Mouse (Mus musculus) mouse embryonic stem cell (cell line): ENCODE measurements at regions not wholly inside any gene's neighbourhood (a gene's known extent, or its start where the extent isn't known, plus 50 kb on each side); places are given as distances from the start of the nearest gene placed in this dataset.

Source experiments
- in situ Hi-C, 2 experiments: fragments of 300-500 bp; cut with MboI; formaldehyde crosslinking; loops; 1 replicate in 1 of 2; 3 replicates in 1 of 2; pipeline ENCODE4 v1.14.3; 2019 to 2020; ENCODE audit warnings: low sequenced_read_pairs in 2 of 2, low pct_unique_long_range_greater_than_20kb in 1 of 2, mixed read lengths in 1 of 2; ENCODE audit not compliant: unreplicated experiment in 1 of 2

DNA sequence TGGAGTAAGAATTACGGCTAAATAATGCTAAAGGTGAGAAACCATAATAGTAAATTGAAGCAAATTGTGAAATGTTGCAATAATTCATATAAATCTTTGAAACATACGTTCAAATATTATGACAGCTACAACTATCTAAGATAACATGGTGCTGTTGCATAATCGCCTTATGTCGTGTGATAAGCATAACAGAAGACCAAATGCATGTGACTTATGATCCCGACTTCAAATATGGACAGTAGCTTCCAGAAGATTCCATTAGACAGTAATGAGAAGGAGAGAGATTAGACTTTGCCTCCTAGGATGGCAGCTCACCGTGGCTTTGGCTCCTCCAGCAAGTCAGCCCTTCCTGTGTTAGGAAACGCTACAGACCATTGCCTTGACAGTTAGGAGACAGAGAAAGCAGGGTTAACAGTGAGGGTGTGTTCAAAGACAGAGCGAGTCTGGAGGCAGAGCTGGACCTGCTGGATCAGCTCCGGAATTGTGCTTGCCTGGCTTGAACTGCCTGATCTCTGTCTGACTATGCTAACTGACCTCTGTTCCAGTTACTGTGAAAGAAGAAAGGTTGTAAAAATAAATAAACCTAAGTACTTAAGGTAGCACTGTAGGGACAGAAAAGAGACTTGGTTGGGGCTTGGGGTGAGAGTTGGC is 434.6 kb upstream of the Tle4 start:
- in situ Hi-C loops: loop anchor here (25.0 kb wide), 3 partner anchors 320 to 645 kb away; partner anchors contain the start of gene Tle4 (in 1 of the 2)

DNA sequence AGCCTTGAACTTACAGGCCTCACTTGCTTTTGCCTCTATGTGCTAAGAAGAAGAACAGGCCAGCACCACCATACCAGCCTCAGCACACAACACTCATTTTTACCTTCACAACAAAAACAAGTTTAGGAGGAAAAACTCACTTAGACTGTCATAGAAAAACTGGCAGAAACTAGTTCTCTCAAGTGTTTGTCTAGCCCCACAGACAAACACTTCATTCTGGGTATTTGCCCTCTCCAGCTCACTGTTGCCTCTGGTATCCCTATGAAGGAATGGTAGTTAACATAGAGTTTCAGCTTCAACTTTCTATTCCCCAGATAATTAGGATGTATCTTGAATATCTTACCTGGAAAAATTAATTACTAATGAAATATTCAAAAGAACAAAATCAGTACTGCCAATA is 433.6 kb upstream of the Tle4 start:
- in situ Hi-C loops: loop anchor here (25.0 kb wide), 3 partner anchors 319 to 644 kb away; partner anchors contain the start of gene Tle4 (in 1 of the 2)

DNA sequence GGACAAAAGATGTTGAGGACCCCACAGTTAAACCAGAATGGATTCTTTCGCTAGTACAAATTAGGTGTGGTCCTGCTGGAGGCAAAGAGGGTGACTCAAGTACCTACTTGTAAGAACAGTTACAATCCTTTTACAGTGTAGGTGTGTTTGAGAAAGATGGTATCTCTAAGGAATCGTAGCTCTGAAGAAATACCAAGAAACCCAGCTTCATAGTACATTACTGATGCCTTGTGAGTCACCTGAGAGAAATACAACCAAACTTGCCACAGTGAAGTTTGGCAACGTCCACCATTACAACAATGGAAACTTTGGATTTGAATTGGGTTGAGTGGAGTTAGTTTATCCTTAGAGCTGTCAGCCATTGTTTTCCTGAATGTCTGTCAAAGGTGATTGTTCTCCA is 405.7 kb upstream of the Tle4 start:
- in situ Hi-C loops: no loop called here

DNA sequence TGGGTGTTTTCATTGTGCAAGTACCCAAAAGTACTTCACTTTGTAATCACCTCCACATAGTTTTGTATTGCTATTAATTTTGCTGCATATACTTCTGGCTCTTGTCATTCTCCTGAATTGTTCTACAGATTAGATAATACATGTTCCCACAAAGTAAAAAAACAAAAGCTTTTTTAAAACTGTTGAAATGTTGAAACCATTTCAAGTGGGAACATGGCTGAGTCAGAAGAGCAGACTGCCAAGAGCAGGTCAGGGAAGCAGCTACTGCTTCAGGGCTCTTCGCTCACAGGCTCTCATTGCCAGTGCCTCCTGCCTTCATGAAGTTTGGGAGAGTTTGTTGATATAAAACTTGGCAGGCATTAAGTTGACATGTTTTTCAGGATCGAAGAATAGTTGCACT is 395.5 kb upstream of the Tle4 start:
- in situ Hi-C loops: no loop called here

DNA sequence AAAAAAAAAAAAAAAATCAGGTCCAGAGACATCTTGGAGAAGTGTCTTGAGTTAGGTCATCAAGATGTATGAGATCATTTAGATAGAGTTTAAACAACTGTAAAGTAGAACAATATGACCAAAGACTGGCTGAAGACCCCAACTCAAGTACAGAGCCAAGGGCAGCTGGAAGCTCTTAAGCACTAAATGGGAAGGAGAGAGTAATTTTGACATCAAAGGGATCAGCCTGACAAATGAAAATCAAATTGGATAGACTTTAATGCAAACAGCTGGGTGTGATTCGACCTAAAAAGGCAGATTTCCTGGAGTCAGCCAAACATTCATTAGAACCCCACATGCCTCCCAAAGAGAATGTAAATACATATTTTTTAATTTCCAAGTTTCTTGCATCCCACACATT is 372.3 kb upstream of the Tle4 start:
- in situ Hi-C loops: no loop called here

DNA sequence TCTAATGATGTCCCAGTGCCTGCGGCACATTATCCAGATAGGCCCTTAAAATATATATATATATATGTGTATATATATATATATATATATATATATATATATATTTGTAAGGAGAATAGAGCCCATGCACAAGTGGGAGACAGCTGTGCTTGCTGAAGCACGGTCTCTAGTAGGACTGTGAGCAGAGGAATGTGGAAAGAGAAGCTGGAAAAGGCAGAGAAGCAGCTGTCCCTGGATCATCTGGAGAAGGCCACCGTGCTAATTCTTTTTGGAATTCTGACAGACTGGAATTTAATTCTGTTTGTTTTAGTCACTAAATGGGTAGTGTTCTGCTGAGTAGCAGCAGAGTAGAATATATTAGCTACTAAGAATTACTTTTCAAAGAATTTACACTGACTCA is 370.4 kb upstream of the Tle4 start:
- in situ Hi-C loops: no loop called here

DNA sequence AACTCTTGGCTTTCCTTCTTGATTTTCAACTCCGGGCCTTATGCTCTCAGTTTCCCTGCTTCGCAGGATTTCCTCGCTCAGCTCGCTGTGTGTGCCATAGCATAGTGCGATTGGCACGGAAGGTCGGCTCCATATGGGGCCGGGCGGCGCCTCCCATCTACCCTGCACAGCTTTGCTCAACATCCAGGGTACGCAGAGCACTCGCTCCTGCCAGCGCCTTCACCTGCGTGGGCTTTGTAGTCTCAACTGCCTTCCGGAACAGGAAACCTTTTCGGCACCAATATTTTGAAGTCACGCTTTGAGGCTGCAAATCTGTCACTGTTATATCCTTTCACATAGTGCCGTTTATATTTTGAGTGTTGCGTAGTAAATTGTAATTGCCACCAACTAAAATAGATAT is 359.9 kb upstream of the Tle4 start:
- in situ Hi-C loops: no loop called here

DNA sequence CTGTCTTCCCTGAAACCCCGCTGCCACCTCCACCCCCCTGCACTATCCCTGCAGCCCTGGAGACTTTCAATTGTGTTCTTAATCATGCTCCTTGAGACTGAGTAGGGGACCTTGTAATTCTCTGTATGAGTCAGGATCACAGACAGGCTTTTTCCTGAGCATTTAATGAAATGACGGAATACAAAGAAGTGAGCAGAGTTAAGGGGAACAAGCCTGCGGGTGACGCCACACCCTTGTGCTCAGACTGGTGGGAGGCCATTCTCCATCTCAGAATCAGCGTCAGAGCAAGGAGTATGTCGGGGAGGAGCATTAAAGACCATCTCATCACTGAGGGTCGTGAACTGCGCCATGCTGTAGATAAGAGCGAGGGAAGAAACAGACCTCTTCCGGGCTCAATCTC is 359.3 kb upstream of the Tle4 start:
- in situ Hi-C loops: no loop called here

DNA sequence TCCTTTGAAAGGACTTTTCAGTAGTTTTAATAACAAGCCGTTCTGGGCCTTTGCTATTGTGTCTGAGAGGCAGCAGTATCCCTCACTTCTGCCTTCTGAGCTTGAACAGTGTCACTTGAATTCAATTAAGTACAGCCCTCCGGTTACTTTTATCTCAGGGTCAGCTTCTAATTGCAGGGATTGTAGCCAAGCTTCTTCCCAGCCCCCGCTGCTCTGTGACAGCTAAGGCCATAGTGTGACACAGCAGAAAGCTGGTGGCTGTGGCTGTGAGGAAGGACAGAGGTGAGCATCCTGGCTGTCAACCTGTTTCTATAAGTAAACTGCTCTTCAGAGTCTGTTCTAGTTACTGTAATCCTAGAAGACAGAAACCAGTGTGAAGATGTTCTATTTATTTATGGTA is 358.5 kb upstream of the Tle4 start:
- in situ Hi-C loops: no loop called here

DNA sequence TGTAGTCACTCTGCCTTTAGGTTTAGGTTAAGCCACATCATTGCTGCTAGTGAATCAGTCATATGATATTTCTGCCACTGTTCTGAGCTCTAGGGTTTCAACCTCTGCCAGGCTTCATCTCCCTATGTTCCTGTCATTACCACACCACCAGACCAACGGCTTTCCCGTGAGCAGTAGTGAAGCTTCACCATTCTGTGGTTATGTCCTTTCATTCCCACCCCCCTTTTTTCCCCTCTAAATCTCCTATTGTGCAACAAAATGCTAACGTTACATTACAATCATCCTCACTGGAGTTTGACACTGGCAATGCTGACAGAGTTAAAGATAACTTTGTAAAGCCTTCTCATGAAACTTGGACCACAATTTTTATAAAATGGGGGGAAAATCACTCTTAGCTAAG is 358.1 kb upstream of the Tle4 start:
- in situ Hi-C loops: no loop called here

DNA sequence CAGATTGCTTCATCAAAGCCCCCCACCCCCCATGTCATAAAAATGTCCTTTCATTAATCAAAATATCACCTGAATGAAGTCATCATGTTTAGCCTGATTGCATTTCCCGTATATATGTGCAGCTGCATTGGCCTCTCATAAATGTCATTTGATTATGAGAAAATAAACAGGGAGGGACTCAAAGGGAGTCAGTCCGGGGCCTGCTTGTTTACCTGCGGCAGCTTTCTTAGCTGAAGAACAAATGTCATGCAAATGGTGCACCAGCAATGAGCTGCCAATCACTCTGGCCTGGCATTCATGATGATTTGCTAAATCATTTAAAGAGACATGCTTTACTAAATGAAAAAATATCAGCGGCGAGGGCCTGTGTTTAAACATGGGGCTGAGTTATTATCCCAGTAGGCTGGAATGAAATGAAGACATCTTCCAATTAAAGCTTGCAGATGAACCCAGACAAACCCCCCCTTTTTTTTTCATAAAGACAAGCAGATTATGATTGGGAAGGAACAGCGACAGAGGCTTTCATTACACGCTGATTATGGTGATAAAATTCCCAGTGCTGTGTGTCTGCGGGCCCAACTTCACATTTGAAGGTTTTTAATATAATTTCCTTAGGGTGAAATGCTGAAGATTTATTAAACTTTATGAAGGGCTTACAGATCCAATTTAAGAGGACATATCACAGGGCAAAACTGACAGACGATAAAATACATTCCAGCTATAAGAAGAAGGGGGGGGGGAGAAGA is 342.5 kb upstream of the Tle4 start:
- in situ Hi-C loops: no loop called here

DNA sequence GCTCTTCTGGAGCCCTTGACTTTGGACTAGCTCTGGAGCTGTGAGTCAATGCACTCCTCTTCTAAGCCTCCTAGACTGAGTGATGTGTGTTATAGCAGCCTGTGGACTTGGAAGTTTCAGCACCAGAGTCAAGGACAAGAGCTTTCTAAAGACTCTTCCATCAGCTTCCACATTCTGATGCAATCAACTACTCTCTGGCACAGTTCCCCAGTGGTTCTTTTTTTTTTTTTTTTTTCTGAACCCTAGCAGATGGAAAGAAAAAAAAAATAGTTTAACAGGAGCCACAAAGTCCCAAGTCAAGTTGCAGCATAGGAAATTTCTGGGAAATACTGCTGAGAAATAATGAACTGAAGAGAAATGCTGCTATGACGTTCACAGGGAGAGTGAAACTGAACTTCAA is 324.4 kb upstream of the Tle4 start:
- in situ Hi-C loops: no loop called here

DNA sequence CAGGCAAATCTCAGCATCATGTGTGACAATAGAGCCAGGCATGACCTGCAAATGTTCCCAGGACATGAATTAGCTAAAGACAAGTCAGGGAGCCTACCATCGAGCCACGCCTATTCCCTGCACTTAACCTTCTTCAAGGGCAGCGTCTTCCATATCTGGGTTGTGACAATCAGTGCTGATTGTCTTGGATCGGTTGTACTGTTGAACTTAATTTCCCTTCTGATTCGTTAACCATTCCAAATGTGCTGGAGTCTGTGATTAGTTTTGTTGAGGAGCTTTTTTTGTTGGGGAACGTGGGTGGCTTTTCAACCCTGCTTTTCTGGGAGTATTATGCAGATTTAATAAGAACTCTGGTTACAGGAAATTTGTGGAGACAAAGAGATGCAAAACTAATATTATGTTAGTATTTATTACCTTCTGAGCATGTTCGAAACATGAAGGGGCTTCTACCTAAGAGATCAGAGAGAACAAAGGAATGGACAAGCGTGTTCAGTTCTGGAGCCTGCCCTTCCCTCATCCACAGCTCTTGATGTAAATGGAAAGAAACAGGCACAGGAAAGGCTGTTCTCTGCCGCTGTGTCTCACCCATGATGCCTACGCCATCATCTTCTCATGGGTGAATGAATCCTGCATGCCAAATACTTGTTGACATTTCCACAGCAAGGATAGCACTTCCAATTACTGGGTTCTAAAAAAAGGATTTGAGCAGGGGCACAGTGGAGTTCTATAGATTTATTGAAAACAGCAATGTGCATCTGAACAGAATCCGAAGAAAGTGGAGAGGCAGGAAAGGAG is 313.4 kb upstream of the Tle4 start:
- in situ Hi-C loops: no loop called here

DNA sequence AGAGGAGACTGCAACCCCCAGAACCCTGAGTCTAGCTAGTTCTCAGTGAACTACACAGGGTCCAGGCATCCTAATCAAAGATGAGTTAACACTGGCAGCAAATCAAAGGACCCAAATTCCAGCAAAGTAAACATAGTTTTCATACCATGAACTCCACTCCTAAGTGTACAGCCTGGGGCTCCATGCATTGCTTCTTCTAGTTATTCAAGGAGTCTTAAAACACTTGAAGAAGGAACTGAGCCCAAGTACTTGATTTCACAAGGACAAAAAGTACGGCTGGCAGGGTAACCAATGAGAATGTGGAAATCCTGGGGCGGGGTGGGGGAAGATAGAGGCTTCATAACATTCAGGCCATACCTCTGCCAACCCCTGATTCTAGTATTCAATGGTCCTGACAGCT is 297.0 kb upstream of the Tle4 start:
- in situ Hi-C loops: no loop called here

DNA sequence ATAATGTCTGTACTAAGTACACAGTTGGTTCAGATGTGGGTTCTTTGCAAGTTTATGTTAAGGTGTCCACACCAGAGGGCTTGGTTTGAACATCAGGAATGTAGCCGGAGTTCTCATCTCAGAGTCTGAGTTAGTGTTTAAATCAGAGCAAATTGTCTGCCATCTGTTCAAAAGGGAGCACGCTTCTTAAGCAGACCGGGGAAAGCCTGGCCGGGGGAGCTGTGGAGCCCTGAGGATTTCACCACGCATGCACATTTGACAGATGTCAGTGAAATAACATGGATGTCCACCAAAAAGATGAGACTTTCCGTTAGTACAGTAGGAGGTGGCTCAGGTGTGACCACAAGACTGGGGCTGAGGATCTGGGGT is 294.5 kb upstream of the Tle4 start:
- in situ Hi-C loops: no loop called here

DNA sequence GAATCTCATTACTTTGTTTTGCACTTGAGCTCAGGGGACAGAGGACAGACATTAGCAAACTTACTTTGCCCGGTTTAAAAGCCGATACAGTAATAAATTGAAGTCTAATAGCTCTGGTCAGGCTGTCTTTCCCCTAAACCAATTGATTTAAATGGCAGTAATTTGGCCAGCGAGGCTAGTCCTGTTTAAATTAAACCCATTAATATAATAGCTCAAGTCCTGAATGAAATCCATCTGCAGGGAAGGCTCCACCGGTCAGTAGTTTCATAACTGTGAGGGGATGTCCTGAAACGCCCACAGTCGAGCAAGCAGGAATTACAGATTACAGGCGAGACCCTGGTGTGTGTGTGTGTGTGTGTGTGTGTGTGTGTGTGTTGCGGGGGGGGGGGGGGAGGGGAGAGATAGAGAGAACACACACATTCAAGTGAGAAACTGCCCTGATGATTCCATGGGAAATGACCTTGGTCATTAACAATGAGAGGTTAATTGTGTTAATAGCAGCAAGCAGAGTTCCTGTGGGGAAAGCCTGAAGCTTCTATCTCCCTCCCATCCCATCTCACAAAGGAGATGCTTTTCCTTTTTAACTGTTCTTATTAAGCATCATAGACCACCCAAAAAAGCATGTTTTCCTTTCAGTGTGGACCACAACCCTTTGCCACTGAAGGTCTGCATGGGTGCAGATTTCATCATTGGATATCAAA is 294.0 kb upstream of the Tle4 start:
- in situ Hi-C loops: no loop called here

DNA sequence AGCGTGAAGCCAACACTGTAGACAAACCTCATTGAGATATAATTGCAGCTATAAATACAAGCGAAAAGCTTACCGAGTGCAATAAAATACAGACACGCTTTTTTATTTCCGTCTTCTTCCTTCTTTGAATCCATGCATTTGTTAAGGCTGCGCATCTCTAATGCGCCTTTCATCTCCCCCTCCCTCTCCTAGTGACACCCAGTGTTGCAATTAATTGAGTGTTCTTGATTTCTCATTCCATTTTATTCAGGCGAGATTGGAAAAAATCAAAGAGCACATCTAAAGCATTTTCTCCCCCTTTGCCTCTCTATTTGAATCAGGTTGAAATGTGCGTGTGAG is 293.2 kb upstream of the Tle4 start:
- in situ Hi-C loops: no loop called here

DNA sequence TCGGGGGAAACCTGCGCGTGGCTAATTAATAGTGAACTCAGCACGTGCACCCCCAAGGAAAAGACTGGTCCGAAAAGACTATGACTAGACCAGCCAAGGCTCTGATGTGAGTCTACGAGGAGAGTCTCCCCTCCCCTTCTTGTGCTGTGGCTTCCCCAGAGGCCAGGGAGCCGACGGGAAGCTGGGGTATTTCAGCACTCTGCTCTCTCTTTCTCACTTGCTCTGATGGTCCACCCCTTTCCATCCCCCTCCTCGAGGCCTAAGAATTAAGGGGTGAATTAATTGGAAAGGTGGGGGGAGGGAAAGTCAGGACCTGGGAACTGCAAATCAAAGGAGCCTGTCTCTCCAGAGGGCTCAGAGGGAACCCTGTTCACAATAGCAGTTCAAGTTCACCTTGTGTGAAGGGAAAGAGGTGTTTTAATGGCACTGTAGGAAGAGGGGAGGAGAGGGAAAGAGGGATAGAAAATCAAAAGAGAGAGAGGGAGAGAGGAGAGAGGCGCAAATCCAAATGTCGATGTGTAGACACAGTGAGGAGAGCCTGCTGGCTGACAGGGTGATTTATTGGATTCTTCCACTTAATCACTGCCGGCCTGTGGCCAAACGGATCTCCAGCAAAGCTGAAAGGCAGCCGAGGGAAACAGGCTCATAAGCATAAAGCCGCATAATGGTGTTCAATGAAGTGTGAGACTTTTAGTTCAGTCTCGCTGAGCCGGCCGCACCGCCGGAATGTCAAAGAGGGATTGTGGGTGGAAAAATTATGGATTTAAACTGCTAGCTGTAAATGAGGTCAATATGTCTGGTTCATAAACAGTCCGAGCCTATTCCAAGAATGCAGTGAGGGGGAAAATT is 292.6 kb upstream of the Tle4 start:
- in situ Hi-C loops: no loop called here
